Mouse (Mus musculus) heart, postnatal 10 days (tissue): Measurements from ENCODE around the gene Magea6. TPM values are rescaled to one million over a fixed set of nuclear protein-coding genes. Genes with fewer than 3 reads are reported as not detected.
"Not testable (repeated sequence)": the region's sequence is repeated elsewhere in the genome, so short reads cannot be mapped to it uniquely, and the experiment has no call there.

ENCODE experiments used
- DNase-seq, 2 experiments: peaks; one replicate each; pipeline ENCODE4 v3.0.0; 2021
- intact Hi-C: fragments of 180-260 bp; cut with DNase I; formaldehyde crosslinking; loops from one replicate; pipeline ENCODE4 v1.15.1; 2025
- total RNA-seq, 2 experiments: library from RNA; stranded (reverse); gene quantifications; 2 replicates each; pipeline ENCODE4 v1.2.3; 2021

Magea6 gene
- total RNA-seq, result not detected

DNA sequence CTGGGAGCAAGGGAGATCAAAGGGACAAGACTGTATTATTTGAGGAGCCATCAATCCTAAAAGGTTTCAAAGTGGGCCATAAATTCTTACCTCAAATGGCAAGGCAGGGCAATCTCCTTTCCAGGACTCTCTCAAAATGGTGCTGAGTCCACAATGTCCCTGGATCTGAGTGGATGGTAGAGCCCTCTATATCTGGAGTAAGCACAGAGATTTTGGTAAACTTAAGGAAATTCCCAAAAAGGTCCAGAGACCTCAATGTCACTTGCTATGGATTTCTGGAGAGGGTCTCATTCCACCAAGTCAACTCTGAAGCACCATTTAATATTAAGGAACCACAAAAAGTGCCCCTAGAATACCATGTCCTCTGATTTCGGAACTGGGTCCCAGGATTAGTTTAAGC, at the start of gene Magea6:
TSS of gene Magea6 (minus strand) at position 101 of the 400 bp plus-strand sequence.
- DNase-seq, intact Hi-C loops: not testable (repeated sequence)

DNA sequence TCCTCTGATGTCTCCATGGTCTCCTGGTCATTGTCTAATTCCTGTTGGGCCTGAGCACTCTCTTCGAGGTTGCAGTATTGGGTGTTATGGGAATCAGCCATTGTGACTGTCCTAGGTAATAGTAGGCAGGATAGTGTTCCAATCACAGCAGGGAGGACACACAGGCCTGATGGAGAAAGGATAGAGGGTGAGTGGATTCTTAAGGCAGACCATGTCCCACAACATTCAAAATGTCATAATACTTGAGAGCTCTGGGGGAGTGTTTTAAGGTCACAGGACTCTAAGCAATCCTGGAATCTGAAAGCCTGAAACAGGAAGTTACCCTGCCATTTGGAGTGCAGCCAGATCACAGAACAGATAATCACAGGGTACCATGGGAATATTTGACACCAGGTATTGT, 13.6 kb upstream of the Magea6 start, which contains the start of gene Magea3:
TSS of gene Magea3 (minus strand) at position 101 of the 400 bp plus-strand sequence.
- DNase-seq, intact Hi-C loops: not testable (repeated sequence)

DNA sequence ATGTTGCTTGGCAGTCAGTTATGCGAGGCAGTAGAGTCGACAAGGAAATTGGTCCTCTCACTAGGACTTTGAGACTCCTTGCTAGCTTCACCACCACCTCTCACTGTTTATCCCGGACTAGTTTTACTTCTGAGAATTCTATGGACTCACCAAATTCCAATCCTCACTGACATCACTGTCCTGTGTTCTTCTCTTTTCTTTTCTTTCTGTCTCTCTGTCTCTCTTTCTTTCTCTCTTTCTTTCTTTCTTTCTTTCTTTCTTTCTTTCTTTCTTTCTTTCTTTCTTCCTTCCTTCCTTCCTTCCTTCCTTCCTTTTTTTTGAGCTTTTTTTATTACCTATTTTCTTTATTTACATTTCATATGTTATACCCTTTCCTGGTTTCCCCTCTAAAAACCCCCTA, 45.6 kb downstream of the Magea6 start, which contains the start of gene Cldn34b1:
TSS of gene Cldn34b1 (minus strand) at position 101 of the 400 bp plus-strand sequence.
- DNase-seq, intact Hi-C loops: not testable (repeated sequence)

Other genes with a start within 250 kb of the Magea6 start
- gene Cldn34b1, start 45.7 kb downstream of the Magea6 start, total RNA-seq, result not detected
- gene Magea3, start 13.5 kb upstream of the Magea6 start, total RNA-seq, result not detected
- not detected for gene Magea8, start 59.9 kb upstream of the Magea6 start, total RNA-seq
- gene Magea5, start 127.2 kb upstream of the Magea6 start, total RNA-seq, result not detected
- not detected for gene Magea1, start 153.8 kb upstream of the Magea6 start, total RNA-seq
- not detected for gene Magea2, start 157.7 kb upstream of the Magea6 start, total RNA-seq
- not detected for gene Cldn34b2, start 192.4 kb upstream of the Magea6 start, total RNA-seq